Mouse (Mus musculus) lung, embryonic 14.5 days (tissue): ENCODE measurements at regions not wholly inside any gene's neighbourhood (a gene's known extent, or its start where the extent isn't known, plus 50 kb on each side); places are given as distances from the start of the nearest gene placed in this dataset.

Experiments
- ATAC-seq: fragments of 200-750 bp; cut with Nextera tagmentation; 2 replicates; pipeline ENCODE4 v1.8.0; 2017; ENCODE audit warnings: mild to moderate bottlenecking, moderate TSS enrichment, moderate library complexity; ENCODE audit not compliant: insufficient read depth
- DNase-seq: peaks from one replicate; pipeline ENCODE4 v3.0.0-alpha.2; 2015
- H3K27ac ChIP-seq: fragments of 300-500 bp; sonication (generic); 2 replicates; pipeline ENCODE4 v1.5.1; 2014; ENCODE audit warnings: low read depth, mild to moderate bottlenecking, moderate library complexity
- H3K27me3 ChIP-seq: fragments of 300-500 bp; sonication (generic); 2 replicates; pipeline ENCODE4 v1.6.1; 2014; ENCODE audit warnings: low read length, control low read depth; ENCODE audit not compliant: insufficient read depth
- H3K36me3 ChIP-seq: fragments of 300-500 bp; sonication (generic); 2 replicates; pipeline ENCODE4 v1.6.1; 2014; ENCODE audit warnings: control low read depth; ENCODE audit not compliant: insufficient read depth
- H3K4me1 ChIP-seq: fragments of 300-500 bp; sonication (generic); 2 replicates; pipeline ENCODE4 v1.6.1; 2014; ENCODE audit warnings: antibody characterized with exemption, control low read depth; ENCODE audit not compliant: insufficient read depth
- H3K4me2 ChIP-seq: fragments of 300-500 bp; sonication (generic); 2 replicates; pipeline ENCODE4 v1.6.1; 2014; ENCODE audit warnings: mild to moderate bottlenecking
- H3K4me3 ChIP-seq: fragments of 300-500 bp; sonication (generic); 2 replicates; pipeline ENCODE4 v1.5.1; 2014; ENCODE audit warnings: low read depth, low read length
- H3K9ac ChIP-seq: fragments of 300-500 bp; sonication (generic); 2 replicates; pipeline ENCODE4 v1.6.1; 2014
- H3K9me3 ChIP-seq: fragments of 300-500 bp; sonication (generic); 2 replicates; pipeline ENCODE4 v1.6.1; 2016; ENCODE audit warnings: low read depth, low read length, control low read depth
- CTCF ChIP-seq: IDR thresholded peaks from 2 replicates; pipeline ENCODE4 v1.5.1; 2016; ENCODE audit warnings: antibody characterized with exemption, low read depth
- WGBS: fragments of 180-500 bp; shearing (Covaris S2); extraction: QIAGEN DNeasy Blood & Tissue Kit; methylation state at CpG from one replicate; pipeline ENCODE4 v1.1.7; 2014; 5-methylcytosine and 5-hydroxymethylcytosine counted together

DNA sequence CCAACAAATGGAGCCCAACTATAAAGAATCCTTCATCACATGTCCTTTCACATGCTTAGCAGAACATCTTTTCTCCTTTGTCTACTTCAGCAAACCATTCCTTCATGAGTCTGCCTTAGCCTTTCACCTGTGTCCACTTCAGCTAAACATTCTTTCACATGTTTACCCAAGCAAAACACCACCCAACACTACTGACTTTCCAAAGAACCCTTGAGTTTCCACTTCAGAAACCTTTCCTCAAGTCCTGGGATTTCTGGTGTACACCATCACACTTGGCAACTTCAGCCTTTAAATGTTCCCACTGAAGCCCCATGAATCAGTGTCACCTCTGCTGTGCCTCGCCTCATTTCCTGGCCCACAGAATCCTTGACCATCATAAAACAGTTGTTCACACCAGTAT, 278.2 kb upstream of the Rps6ka3 start:
- H3K27me3 ChIP-seq = no peaks in the 10 kb centered on the region

GRCm38 (mm10) chrX:158947191-158947590, 262.9 kb upstream of the Rps6ka3 start:
- ATAC-seq = no peak
- Histone ChIP-seq H3K27ac (no peak overlapping the region), H3K9me3 (no peaks in the 10 kb centered on the region), H3K4me2 (no peak overlapping the region), H3K36me3 (no peaks in the 10 kb centered on the region), H3K4me1 (no peaks in the 10 kb centered on the region), H3K9ac (no peak overlapping the region), H3K4me3 (no peak overlapping the region), H3K27me3 (no peaks in the 10 kb centered on the region)
- TF ChIP-seq CTCF = no peak
- no peak for DNase-seq
- 62% methylated on average over 4 of the region's 4 CpGs for WGBS

More for the DNA sequence above, 278.2 kb upstream of the Rps6ka3 start:
- ATAC-seq = no peak
- Histone ChIP-seq H3K4me3 (no peak overlapping the region), H3K36me3 (no peaks in the 10 kb centered on the region), H3K9ac (no peak overlapping the region), H3K4me1 (no peaks in the 10 kb centered on the region), H3K27ac (no peak overlapping the region), H3K9me3 (no peaks in the 10 kb centered on the region), H3K4me2 (no peak overlapping the region)
- no peak for TF ChIP-seq CTCF
- 39% methylated on average over 1 of the region's 1 CpGs for WGBS
- no peak for DNase-seq

GRCm38 (mm10) chrX:158971726-158972125, 238.4 kb upstream of the Rps6ka3 start:
- Histone ChIP-seq H3K27ac (no peak overlapping the region), H3K4me2 (no peak overlapping the region), H3K4me3 (no peak overlapping the region), H3K4me1 (no peaks in the 10 kb centered on the region), H3K27me3 (no peaks in the 10 kb centered on the region), H3K36me3 (no peaks in the 10 kb centered on the region), H3K9ac (no peak overlapping the region), H3K9me3 (no peaks in the 10 kb centered on the region)
- peak; percentile 44 for TF ChIP-seq CTCF
- DNase-seq = peak; percentile 27
- WGBS = 47% methylated on average over 5 of the region's 5 CpGs
- peak; percentile 28; the same call in 1 of the 2 replicates for ATAC-seq

- H3K4me1 ChIP-seq = no peaks in the 10 kb centered on the region
- H3K9me3 ChIP-seq = no peaks in the 10 kb centered on the region
- 46% methylated on average over 5 of the region's 5 CpGs for WGBS
- H3K27me3 ChIP-seq = no peaks in the 10 kb centered on the region
- no peak overlapping the region for H3K27ac ChIP-seq
- H3K9ac ChIP-seq = no peak overlapping the region
- no peak overlapping the region for H3K4me3 ChIP-seq
- peak; percentile 54 for DNase-seq
- H3K4me2 ChIP-seq = no peak overlapping the region
- peak; percentile 58; the same call in 1 of the 2 replicates for ATAC-seq
- TF ChIP-seq CTCF = no peak
- no peaks in the 10 kb centered on the region for H3K36me3 ChIP-seq
Observed at GRCm38 (mm10) chrX:158976648-158977047, 233.5 kb upstream of the Rps6ka3 start.

DNA sequence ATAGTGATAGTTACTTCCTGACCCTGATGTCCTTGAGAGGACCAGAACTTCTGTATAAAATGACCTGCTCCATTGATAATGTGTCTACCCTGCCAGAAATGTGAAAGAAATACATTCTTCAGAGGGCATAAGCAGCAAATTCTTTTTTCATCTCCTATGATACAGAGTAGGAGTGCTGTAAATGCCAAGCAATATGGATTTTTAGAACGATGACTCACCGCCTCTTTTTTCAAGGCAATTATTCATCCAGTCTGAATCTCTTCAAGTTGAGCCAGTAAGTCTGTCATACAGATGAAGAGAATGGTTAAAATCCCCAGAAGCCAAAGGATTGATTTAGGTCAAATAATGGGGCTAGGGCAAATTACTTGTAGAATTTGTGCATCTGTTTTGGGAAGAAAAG, 225.4 kb upstream of the Rps6ka3 start:
- TF ChIP-seq CTCF = no peak

GRCm38 (mm10) chrX:158987676-158988075, 222.4 kb upstream of the Rps6ka3 start:
- no peak overlapping the region for H3K27ac ChIP-seq
- no peaks in the 10 kb centered on the region for H3K9me3 ChIP-seq
- no peak for TF ChIP-seq CTCF
- no peak overlapping the region for H3K4me3 ChIP-seq
- no peaks in the 10 kb centered on the region for H3K27me3 ChIP-seq
- no peaks in the 10 kb centered on the region for H3K4me1 ChIP-seq
- ATAC-seq = peak; percentile 82; the same call in 1 of the 2 replicates
- no peak overlapping the region for H3K9ac ChIP-seq
- peak; percentile 26 for DNase-seq
- WGBS = 32% methylated on average over 3 of the region's 3 CpGs
- no peaks in the 10 kb centered on the region for H3K36me3 ChIP-seq
- H3K4me2 ChIP-seq = no peak overlapping the region

More for the DNA sequence above, 225.4 kb upstream of the Rps6ka3 start:
- DNase-seq = no peak
- Histone ChIP-seq H3K4me2 (no peak overlapping the region), H3K4me3 (no peak overlapping the region), H3K27me3 (no peaks in the 10 kb centered on the region), H3K27ac (no peak overlapping the region), H3K36me3 (no peaks in the 10 kb centered on the region), H3K9me3 (no peaks in the 10 kb centered on the region), H3K9ac (no peak overlapping the region), H3K4me1 (no peaks in the 10 kb centered on the region)
- ATAC-seq = no peak
- WGBS = 72% methylated on average over 2 of the region's 2 CpGs

- no peak for ATAC-seq
Observed at GRCm38 (mm10) chrX:159018955-159019354, 191.2 kb upstream of the Rps6ka3 start.

GRCm38 (mm10) chrX:159026311-159026710, 183.8 kb upstream of the Rps6ka3 start:
- 82% methylated on average over 1 of the region's 1 CpGs for WGBS
- Histone ChIP-seq H3K4me2 (no peak overlapping the region), H3K9me3 (no peaks in the 10 kb centered on the region), H3K27ac (no peak overlapping the region), H3K36me3 (no peaks in the 10 kb centered on the region), H3K9ac (no peak overlapping the region), H3K27me3 (no peaks in the 10 kb centered on the region), H3K4me3 (no peak overlapping the region), H3K4me1 (no peaks in the 10 kb centered on the region)
- ATAC-seq = no peak
- DNase-seq = no peak
- no peak for TF ChIP-seq CTCF

More at GRCm38 (mm10) chrX:159018955-159019354, 191.2 kb upstream of the Rps6ka3 start:
- Histone ChIP-seq H3K9ac (no peak overlapping the region), H3K27me3 (no peaks in the 10 kb centered on the region), H3K4me3 (no peak overlapping the region), H3K27ac (no peak overlapping the region), H3K4me2 (no peak overlapping the region), H3K36me3 (no peaks in the 10 kb centered on the region), H3K4me1 (no peaks in the 10 kb centered on the region), H3K9me3 (no peaks in the 10 kb centered on the region)
- TF ChIP-seq CTCF = no peak
- no peak for DNase-seq
- 70% methylated on average over 1 of the region's 1 CpGs for WGBS
